Mouse (Mus musculus) left cerebral cortex, adult 18-20 months (tissue): ENCODE results near the gene Eef2k. TPM values are rescaled to one million over a fixed set of nuclear protein-coding genes. Genes with fewer than 3 reads are reported as not detected.

Source experiments
- DNase-seq, 2 experiments: peaks; one replicate each; pipeline ENCODE4 v3.0.0; 2021 to 2022; ENCODE audit warnings: low spot score in 2 of 2, mixed read lengths in 1 of 2
- total RNA-seq, 2 experiments: library from RNA; stranded (reverse); gene quantifications; 2 replicates each; pipeline ENCODE4 v1.2.3; 2021

The Eef2k gene
- total RNA-seq, 2 experiments from 2014 or later, result 29.2 to 30.4 TPM

GRCm38 (mm10) chr7:120843852-120844435 lies 1.3 kb downstream of the Eef2k start:
- DNase-seq, result no peak

GRCm38 (mm10) chr7:120844689-120845088 lies 2.1 kb downstream of the Eef2k start:
- DNase-seq, result no peak

GRCm38 (mm10) chr7:120848831-120849512 lies 6.3 kb downstream of the Eef2k start:
- no peak for DNase-seq

- no peak for DNase-seq
These were observed 7.5 kb downstream of the Eef2k start for GRCm38 (mm10) chr7:120850165-120850564.

GRCm38 (mm10) chr7:120859854-120860253 lies 17.2 kb downstream of the Eef2k start:
- DNase-seq, result no peak

GRCm38 (mm10) chr7:120860799-120861487 lies 18.3 kb downstream of the Eef2k start:
- DNase-seq, result no peak

- no peak for DNase-seq
These were observed 18.9 kb downstream of the Eef2k start for GRCm38 (mm10) chr7:120861488-120862047.

GRCm38 (mm10) chr7:120862196-120862595 lies 19.6 kb downstream of the Eef2k start:
- no peak for DNase-seq

- no peak for DNase-seq
These were observed 20.0 kb downstream of the Eef2k start for GRCm38 (mm10) chr7:120862626-120863025.

GRCm38 (mm10) chr7:120863476-120863875 lies 20.8 kb downstream of the Eef2k start:
- DNase-seq, result no peak

- DNase-seq, result no peak
These were observed 22.5 kb downstream of the Eef2k start for GRCm38 (mm10) chr7:120865100-120865499.

GRCm38 (mm10) chr7:120865832-120866231 lies 23.2 kb downstream of the Eef2k start:
- DNase-seq, result no peak

GRCm38 (mm10) chr7:120866684-120867083 lies 24.1 kb downstream of the Eef2k start:
- no peak for DNase-seq

GRCm38 (mm10) chr7:120867720-120868119 lies 25.1 kb downstream of the Eef2k start:
- no peak for DNase-seq

- peak; percentile 33 to 36 for DNase-seq
These were observed 27.3 kb downstream of the Eef2k start for GRCm38 (mm10) chr7:120869883-120870282.

- no peak for DNase-seq
These were observed 27.9 kb downstream of the Eef2k start for GRCm38 (mm10) chr7:120870431-120871008.

- no peak for DNase-seq
These were observed 30.5 kb downstream of the Eef2k start for GRCm38 (mm10) chr7:120873083-120873482.

GRCm38 (mm10) chr7:120874021-120874420 lies 31.4 kb downstream of the Eef2k start:
- DNase-seq, result no peak

- no peak for DNase-seq
These were observed 32.3 kb downstream of the Eef2k start for GRCm38 (mm10) chr7:120874764-120875539.

- no peak for DNase-seq
These were observed 33.1 kb downstream of the Eef2k start for GRCm38 (mm10) chr7:120875540-120876388.
